ENCODE assay signal across 14 mouse cellular contexts in genomic region chr2:140862736-140863135, GRCm38 (mm10).
"Had no signal": no experiment of that assay in that cellular context is flagged by ENCODE, and none has a peak within 500 bp of the region (broad histone marks: within the 10 kb centered on the region; RNA-seq: fewer than 3 reads in every experiment).

No protein-coding gene starts in this region.

- H3K4me3 ChIP-seq: left cerebral cortex, adult 2 months; limb, embryonic 12.5 days; midbrain, embryonic 12.5 days; neural tube, embryonic 13.5 days had no signal

- H3K36me3 ChIP-seq: limb, embryonic 12.5 days; midbrain, embryonic 12.5 days; neural tube, embryonic 13.5 days had no signal

- H3K9me3 ChIP-seq: limb, embryonic 12.5 days; midbrain, embryonic 12.5 days; neural tube, embryonic 13.5 days had no signal

- H3K4me1 ChIP-seq: midbrain, embryonic 12.5 days; neural tube, embryonic 13.5 days had no signal

- DNase-seq: kidney, postnatal 25 days; liver; lung, adult 18-20 months; retina, postnatal 1 day; right cerebral cortex, postnatal 4 days; spleen, adult 18-20 months; thymus, adult 18-20 months; thymus, postnatal 14 days had no signal

- H3K4me2 ChIP-seq: limb, embryonic 12.5 days; midbrain, embryonic 12.5 days; neural tube, embryonic 13.5 days had no signal

- H3K27me3 ChIP-seq: limb, embryonic 12.5 days; midbrain, embryonic 12.5 days; neural tube, embryonic 13.5 days had no signal

- H3K9ac ChIP-seq: limb, embryonic 12.5 days; liver, embryonic 14.5 days; midbrain, embryonic 12.5 days; neural tube, embryonic 13.5 days had no signal

- ATAC-seq: midbrain, embryonic 16.5 days had no signal

- H3K27ac ChIP-seq: left cerebral cortex, adult 2 months; limb, embryonic 12.5 days; liver, embryonic 14.5 days; midbrain, embryonic 12.5 days; neural tube, embryonic 13.5 days had no signal
